Mouse (Mus musculus) ES-Bruce4 (cell line): Measurements from ENCODE around the gene Nudc.

Experiments used
- CTCF ChIP-seq: IDR thresholded peaks from one replicate; pipeline ENCODE4 v1.8.1; 2011; ENCODE audit warnings: low read depth, low read length
- EP300 ChIP-seq: IDR thresholded peaks from 2 replicates; pipeline ENCODE4 v1.6.1; 2011; ENCODE audit warnings: low read depth, low read length; ENCODE audit not compliant: insufficient read depth
- POLR2A ChIP-seq: IDR thresholded peaks from one replicate; pipeline ENCODE4 v1.8.1; 2011; ENCODE audit warnings: low read length; ENCODE audit not compliant: insufficient read depth

DNA sequence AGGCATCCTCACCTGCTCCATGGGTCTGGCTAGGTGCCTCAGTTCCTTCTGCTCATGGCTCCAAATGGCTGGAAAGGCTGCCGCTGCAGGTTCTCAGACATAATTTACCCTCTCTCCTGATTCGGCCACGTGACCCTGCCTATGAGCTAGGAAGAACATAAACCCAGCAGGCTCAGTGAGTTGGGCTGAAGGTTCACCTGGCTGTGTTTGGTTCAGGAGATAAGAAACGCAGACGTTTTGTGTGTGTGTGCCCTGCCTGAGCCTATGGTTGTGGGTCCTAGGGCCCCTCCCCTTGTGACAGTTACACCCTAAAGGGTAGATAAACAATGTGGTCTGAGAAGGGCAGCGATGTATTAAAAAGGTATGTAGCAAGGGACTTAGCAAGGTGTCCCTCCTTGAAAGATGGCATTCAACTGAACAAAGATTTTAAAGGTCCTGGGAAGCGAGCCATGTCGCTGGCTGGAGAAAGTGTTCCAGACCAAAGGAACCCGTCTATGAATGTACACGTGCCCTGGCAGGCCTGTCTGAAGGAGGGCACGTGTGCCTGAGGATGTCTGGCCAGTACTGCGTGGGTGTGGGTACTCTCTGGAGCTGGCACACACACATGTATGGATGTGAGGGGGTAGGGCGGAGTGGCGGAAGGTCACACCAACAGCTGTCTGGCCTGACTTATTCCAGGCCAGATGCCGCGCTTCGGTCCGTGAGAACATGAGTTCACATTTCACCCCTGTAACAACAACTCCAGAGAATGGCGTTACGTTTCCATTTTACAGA is 57.0 kb downstream of the Nudc start:
- TF ChIP-seq CTCF (no peak), EP300 (no peak), POLR2A (no peak)
